Mouse (Mus musculus) embryo, embryonic 9.5 days (tissue): ENCODE results near the gene Fsd2.

Experiments
- DNase-seq: peaks from one replicate; pipeline ENCODE4 v3.0.0-alpha.2; 2017; ENCODE audit errors: extremely low spot score

Fsd2 gene

DNA sequence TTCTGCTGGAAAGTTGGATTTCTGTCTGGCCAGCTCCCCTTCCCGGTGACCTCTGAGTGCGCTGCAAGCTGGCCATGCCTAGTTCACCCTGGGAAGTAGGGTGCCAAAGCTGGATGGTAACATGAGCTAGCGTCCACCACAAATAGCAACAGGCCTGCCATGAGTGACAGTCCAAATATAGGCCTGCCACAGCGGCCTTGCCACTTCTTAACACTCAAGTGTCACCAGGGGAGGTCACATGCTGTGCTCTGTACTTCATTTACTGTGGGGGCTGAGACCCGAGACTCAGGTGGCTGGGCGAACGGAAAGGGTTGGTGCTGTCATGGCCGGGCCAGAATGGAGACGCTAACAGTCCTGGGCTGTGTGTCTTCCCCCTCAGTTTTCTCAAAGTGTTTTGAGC is at the start of gene Fsd2:
Gene Fsd2 (minus strand): TSS at position 53 of the 400 bp plus-strand sequence.
- no peak for DNase-seq

DNA sequence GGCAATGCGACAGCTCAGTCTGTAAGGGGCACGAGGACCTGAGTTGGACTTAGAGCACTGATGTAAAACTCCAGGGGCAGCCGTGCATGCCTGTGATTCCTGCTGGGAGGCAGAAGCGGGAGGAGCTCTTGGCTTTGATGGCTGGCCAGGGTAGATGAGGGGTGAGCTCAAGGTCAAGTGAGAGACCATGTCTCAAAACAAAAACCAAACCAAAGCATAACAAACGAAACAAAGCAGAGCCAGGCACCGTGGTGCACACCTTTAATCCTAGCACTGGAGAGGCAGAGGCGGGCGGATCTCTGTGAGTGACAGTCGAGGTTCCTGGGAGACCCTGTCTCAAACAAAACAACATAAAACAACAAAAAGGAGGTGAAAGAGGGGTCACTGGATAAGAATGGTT is 48.3 kb upstream of the Fsd2 start:
- no peak for DNase-seq

DNA sequence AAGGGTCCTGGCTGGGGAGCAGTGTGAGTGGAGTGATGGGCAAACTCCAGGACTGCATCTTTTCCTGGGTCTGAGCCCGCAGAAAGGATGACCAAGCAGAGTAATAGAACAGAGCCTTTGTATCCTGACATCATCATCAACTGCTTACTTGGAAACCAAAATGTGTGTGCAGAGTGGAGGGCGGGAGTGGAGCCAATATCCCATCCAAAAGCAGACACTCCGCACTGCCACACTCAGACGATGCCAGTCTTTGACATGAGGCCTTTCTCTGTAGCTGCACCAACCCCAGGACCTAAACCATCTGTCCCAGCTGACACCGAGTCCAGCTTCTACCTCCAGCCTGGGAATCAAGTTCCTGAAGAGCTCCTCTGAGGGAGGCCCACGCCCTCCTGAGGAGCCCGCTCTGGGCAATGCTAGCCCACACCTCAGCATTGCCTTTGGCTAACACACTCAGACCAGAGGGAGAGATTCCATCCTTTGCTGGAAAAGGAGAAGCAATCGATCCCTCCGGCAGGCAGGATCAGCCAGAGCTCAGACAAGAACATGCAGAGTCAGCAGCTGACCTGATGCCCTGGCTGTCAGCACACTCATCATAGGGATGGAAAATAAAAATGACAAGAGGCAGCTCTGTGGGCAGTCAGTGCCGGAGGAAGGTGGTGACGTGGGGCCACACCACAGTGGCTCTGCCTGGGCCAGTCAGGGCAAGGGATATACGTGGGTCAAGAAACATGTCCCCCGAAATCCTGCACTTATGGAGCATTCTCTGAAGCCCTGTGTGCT is 46.3 kb upstream of the Fsd2 start:
- no peak for DNase-seq

GRCm38 (mm10) chr7:81610125-81610524 is 43.4 kb upstream of the Fsd2 start:
- peak; percentile 17 for DNase-seq

DNA sequence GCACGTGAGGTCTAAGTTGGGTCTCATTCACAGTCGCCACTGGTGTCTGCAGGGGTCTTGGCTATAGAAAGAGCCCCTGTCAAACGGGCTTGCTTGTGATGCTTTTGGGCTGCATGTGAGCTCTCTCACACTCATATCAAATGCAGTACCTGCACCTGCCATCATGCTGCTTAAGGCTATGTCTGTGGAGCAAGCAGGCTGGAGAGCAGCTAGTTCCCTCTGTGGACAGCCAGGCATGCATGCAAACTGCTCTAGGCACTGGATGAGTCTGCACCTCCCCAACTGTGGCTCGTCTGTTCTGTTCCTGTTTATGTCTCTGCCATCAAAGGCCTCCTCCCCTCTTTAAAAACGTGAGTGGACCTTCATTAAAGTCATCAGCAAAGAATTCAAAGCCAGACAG is 39.7 kb upstream of the Fsd2 start:
- DNase-seq = no peak

DNA sequence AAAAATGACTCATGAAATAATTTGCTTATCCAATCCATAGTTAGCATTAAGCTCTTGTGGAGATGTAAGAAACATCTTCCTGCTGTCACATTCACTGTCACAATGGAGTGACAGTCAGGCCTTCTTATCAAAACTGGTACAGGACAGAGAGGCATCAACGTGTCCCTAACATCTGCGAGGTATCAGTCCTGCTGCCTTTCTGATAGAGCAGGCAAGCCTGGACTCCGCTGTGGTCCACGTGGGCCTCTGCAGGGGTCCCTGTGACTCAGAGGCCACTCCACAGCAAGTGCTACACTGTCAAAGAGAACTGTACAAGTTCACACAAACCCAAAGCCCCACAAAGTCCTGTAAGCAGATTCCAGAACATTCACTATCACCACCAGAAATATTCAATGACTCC is 38.7 kb upstream of the Fsd2 start:
- no peak for DNase-seq

- no peak for DNase-seq
Measured at GRCm38 (mm10) chr7:81604991-81605390, 38.2 kb upstream of the Fsd2 start.

DNA sequence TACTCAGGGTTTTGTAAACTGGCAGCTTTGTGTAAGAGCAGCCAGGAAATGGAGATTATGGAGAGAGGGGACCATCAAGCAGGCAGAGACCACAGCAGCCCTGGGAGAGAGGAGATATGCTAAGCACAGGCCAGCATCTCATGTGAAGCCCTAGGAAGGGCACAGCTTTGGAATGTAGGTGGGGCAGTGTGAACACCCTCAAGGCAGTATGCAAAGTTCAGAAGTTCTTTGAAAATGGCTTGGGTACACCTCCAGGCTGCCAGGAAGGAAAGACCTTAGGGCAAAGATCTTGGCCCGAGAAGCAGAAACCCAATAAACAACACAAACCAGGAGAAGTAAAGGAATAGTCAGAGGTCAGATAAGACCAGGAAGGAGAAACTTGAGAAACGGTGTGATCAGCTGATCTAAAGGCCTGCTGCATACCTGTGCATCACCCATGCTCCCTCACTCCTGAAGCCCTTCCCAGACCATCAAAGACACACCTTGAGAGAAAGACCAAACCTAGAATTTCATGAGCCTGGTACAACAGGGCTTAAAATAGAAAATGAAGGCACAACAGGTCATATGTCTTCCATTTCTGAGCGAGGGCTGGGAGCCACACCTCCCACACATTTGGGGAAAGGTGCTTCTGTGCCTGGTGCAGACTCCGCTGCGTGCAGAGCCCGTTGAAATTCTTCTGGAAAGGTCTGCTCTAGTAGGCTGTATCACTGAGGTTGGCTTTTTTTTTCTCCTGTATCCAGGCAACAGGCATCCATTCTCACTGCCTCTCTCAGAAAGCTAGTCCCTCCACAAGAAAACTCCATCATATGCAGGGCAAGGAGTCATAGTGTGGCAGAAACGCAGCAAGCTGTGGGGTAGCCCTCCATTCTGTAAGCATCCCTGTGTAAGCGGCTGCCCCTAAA is 32.9 kb upstream of the Fsd2 start:
- DNase-seq = no peak

- no peak for DNase-seq
Measured at GRCm38 (mm10) chr7:81597660-81598059, 30.9 kb upstream of the Fsd2 start.

- no peak for DNase-seq
Measured at GRCm38 (mm10) chr7:81596086-81596485, 29.3 kb upstream of the Fsd2 start.

- DNase-seq = no peak
Measured at GRCm38 (mm10) chr7:81595056-81595455, 28.3 kb upstream of the Fsd2 start.

- no peak for DNase-seq
Measured at GRCm38 (mm10) chr7:81593387-81593786, 26.6 kb upstream of the Fsd2 start.

DNA sequence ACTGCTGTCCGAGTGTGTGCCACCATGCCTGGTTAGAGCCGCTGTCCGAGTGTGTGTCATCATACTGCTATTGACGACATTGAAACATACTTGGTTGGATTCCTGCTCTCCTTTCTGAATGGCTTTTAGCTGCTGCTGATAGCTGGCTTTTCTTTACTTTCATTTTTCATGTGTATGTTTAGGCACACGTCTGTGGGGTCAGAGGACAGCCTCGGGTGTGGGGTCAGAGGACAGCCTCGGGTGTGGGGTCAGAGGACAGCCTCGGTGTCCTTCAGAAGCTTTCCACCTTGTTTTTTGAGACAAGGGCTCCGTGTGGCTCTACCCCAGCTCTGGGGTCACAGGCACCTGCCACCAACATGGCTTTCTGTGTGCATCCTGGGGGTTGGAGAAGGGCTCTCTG is 25.9 kb upstream of the Fsd2 start:
- DNase-seq = no peak

GRCm38 (mm10) chr7:81587238-81587637 is 20.5 kb upstream of the Fsd2 start:
- DNase-seq = no peak

GRCm38 (mm10) chr7:81585326-81585725 is 18.6 kb upstream of the Fsd2 start:
- DNase-seq = no peak

DNA sequence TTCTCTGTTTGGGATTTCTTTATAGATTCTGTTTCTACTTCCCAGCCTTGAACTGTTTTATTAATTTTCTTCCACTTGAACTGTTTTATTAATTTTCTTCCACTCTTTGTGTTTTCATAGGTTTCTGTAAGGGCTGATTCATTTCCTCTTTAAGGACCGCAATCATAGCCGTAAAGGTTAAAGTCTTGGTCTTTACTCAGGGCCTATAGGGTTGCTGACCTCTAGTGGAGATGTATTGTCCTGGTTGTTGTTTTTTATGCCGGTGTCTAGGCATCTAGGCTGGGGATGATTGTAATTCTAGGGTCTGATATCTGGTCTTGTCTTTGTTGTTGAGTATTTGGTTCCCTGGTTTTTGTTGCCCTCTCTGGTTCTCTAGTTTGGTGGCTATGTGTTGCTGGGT is 16.8 kb upstream of the Fsd2 start:
- no peak for DNase-seq

GRCm38 (mm10) chr7:81579312-81579711 is 12.6 kb upstream of the Fsd2 start:
- no peak for DNase-seq

GRCm38 (mm10) chr7:81578413-81578812 is 11.7 kb upstream of the Fsd2 start:
- no peak for DNase-seq

DNA sequence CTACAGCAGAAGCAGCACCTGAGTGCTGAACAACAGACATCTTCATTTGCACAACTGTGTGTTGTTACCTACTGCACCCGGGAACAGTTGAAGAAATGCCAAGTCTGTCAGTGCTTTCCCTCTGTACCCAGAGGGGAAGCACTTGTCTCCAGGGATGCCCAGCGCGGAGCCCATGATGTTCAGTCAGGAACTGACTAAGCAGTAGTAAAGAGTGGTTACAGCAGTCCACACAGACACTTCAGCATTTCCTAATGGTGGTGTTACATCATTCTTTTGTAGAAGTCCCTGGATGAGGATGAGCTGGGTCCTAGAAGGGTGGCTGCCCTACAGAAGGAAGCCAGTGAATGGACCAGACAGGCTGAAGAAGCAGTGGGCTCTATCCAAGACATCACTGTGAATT is 11.1 kb upstream of the Fsd2 start:
- DNase-seq = no peak

GRCm38 (mm10) chr7:81575606-81576005 is 8.9 kb upstream of the Fsd2 start:
- no peak for DNase-seq

DNA sequence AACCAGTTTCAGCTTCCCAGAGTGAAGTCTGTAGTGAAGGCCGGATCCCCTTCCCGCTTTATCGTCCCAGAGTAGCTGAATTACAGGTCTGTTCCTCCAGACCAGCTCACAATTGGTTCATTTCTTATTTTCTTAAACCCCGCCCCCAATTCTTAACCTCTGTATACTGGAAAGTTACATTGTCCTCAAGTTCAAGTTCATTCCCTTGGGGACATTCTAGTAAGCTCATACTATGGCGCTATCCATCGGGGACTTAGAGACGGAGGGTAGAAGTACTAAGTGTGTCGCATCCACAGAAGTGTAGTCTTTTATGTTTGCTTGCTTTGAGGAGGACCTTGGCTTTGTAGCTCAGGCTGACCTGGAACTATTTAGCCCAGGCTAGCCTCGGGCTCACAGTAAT is 7.1 kb upstream of the Fsd2 start:
- no peak for DNase-seq

DNA sequence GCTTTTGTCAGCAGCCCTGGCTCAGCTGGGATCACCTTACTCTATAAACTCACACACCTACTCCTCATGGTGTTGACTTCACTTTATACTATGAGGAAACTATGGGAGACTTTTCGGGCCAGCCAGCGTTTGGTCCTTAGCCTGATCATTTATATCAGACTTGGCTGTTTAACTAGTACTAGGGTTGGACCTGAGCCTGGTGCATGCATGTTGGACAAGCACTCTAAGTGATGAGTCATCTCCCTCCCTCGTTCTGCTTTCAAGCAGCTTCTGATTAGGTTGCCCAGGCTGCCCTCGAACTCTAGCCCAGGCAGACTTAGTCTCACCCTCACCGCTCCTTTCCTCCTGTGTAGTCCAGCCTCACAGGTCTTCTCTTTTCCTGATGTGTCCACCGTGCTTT is 6.7 kb upstream of the Fsd2 start:
- DNase-seq = no peak
